ENCODE assay signal across 10 mouse cellular contexts in genomic region chr3:136442099-136442498, GRCm38 (mm10).
DNase-seq lines count a peak whose midpoint lies in the region; ATAC-seq and TF ChIP-seq lines count a peak whose summit lies in the region.
"Had no signal": no experiment of that assay in that cellular context is flagged by ENCODE, and none has a peak within 500 bp of the region (broad histone marks: within the 10 kb centered on the region; RNA-seq: fewer than 3 reads in every experiment).

No protein-coding gene starts in this region.

- no peaks in the 10 kb centered on the region for H3K36me3 ChIP-seq in spleen, adult 2 months (ENCODE audit: control insufficient read depth, insufficient read depth, low read length)
- H3K36me3 ChIP-seq: hindbrain, embryonic 10.5 days; midbrain, embryonic 15.5 days had no signal

- TF ChIP-seq CTCF in layer of hippocampus, adult 2 months (conservative IDR thresholded peaks at IDR 0.05): peak; percentile 36
- TF ChIP-seq CTCF in bone marrow, adult 2 months (IDR thresholded peaks at IDR 0.05; ENCODE audit: control insufficient read depth, insufficient read depth, low read length): peak; percentile 48
- TF ChIP-seq CTCF in spleen, adult 2 months (IDR thresholded peaks at IDR 0.05; ENCODE audit: extremely low read depth, insufficient read depth, insufficient read length, insufficient replicate concordance): peak; percentile 36; the same call in 1 of the 2 replicates

- no peak overlapping the region for H3K4me3 ChIP-seq in layer of hippocampus, adult 2 months
- H3K4me3 ChIP-seq in bone marrow, adult 2 months (replicated peaks; ENCODE audit: control insufficient read depth, low read depth, low read length): no peak overlapping the region
- H3K4me3 ChIP-seq in spleen, adult 2 months (ENCODE audit: extremely low read depth, insufficient read depth, insufficient read length): no peak overlapping the region
- H3K4me3 ChIP-seq: hindbrain, embryonic 10.5 days; midbrain, embryonic 15.5 days had no signal

- H3K27ac ChIP-seq in layer of hippocampus, adult 2 months: no peak overlapping the region
- no peak overlapping the region for H3K27ac ChIP-seq in bone marrow, adult 2 months (ENCODE audit: control insufficient read depth, insufficient read depth, low read depth, low read length, poor library complexity)
- H3K27ac ChIP-seq in spleen, adult 2 months (ENCODE audit: insufficient read depth, low read length): no peak overlapping the region
- H3K27ac ChIP-seq: hindbrain, embryonic 10.5 days; midbrain, embryonic 15.5 days had no signal

- no peak for DNase-seq in cerebellum, adult 9-11 months
- DNase-seq in layer of hippocampus, adult 2 months (ENCODE audit: low spot score in 2 of 2): no peak
- no peak for DNase-seq in layer of hippocampus, postnatal 25 days (ENCODE audit: extremely low spot score in 1 of 2, low spot score in 1 of 2)
- peak in 1 of 2 experiments; percentile 43 for DNase-seq in spleen, adult 2 months (ENCODE audit: low read depth in 1 of 2, low spot score in 2 of 2)
- DNase-seq in right cerebral cortex, postnatal 4 days: no peak
- no peak for DNase-seq in urinary bladder, postnatal 36 days (ENCODE audit: low spot score in 2 of 2)

- WGBS in bone marrow, adult 2 months: 74% methylated on average over 2 of the region's 2 CpGs
- 79% methylated on average over 2 of the region's 2 CpGs for WGBS in spleen, adult 2 months

- no peaks in the 10 kb centered on the region for H3K27me3 ChIP-seq in spleen, adult 2 months (ENCODE audit: control insufficient read depth, insufficient read depth, low read length)
- H3K27me3 ChIP-seq: midbrain, embryonic 15.5 days had no signal

- no peaks in the 10 kb centered on the region for H3K4me1 ChIP-seq in bone marrow, adult 2 months (ENCODE audit: control insufficient read depth, insufficient read depth, low read length)
- no peaks in the 10 kb centered on the region for H3K4me1 ChIP-seq in spleen, adult 2 months (ENCODE audit: control insufficient read depth, insufficient read depth, insufficient read length)
- H3K4me1 ChIP-seq: midbrain, embryonic 15.5 days had no signal

- 0 out of 2 replicates have a peak, but pooled peaks have one; percentile 10 for ATAC-seq in cerebellum, adult (ENCODE audit: insufficient number of reproducible peaks, low FRiP score, low TSS enrichment)
- ATAC-seq: midbrain, embryonic 15.5 days had no signal

- TF ChIP-seq POLR2A in bone marrow, adult 2 months (IDR thresholded peaks at IDR 0.05; ENCODE audit: borderline replicate concordance, control insufficient read depth, low read depth, low read length): no peak
- TF ChIP-seq POLR2A in spleen, adult 2 months (IDR thresholded peaks at IDR 0.05; ENCODE audit: low read depth, low read length): no peak
